Mouse (Mus musculus) cerebellum, adult 2 months (tissue): ENCODE measurements at regions not wholly inside any gene's neighbourhood (a gene's known extent, or its start where the extent isn't known, plus 50 kb on each side); places are given as distances from the start of the nearest gene placed in this dataset.
"Not testable (repeated sequence)": the region's sequence is repeated elsewhere in the genome, so short reads cannot be mapped to it uniquely, and the experiment has no call there.

ENCODE experiments used
- CTCF ChIP-seq: fragments of 200-500 bp; IDR thresholded peaks from 2 replicates; pipeline ENCODE4 v1.5.1; 2011; ENCODE audit warnings: low read depth, mild to moderate bottlenecking, control low read depth, low read length, moderate library complexity, borderline replicate concordance; ENCODE audit not compliant: insufficient read depth
- POLR2A ChIP-seq: fragments of 200-500 bp; IDR thresholded peaks from 2 replicates; pipeline ENCODE4 v1.6.1; 2011; ENCODE audit warnings: low read length, control low read depth, borderline replicate concordance; ENCODE audit not compliant: insufficient read depth

DNA sequence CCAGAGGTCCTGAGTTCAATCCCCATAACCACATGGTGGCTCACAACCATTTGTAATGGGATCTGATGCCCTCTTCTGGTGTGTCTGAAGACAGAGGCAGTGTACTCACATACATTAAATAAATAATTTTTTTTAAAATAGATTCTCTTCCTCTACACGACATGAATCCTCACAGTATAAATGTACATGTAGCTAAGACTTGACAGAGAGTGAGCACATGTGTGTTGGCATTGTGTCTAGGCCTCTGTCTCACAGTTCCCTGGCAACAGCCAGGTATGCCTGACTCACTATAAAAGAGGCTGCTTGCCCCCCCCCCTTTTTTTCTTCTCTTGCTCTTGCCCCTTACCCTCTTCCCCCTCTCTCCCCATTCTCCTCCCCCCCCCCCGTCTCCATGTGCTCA is 103.6 kb downstream of the Tcp10c start:
- TF ChIP-seq CTCF, POLR2A: not testable (repeated sequence)
